Mouse (Mus musculus) liver, adult 2 months (tissue): Measurements from ENCODE around the gene Haus4.

ENCODE experiments used
- CTCF ChIP-seq: fragments of 200-500 bp; IDR thresholded peaks from 2 replicates; pipeline ENCODE4 v1.5.1; 2011; ENCODE audit warnings: low read depth, low read length, control low read depth
- POLR2A ChIP-seq: fragments of 200-500 bp; IDR thresholded peaks from 2 replicates; pipeline ENCODE4 v1.6.1; 2011; ENCODE audit warnings: low read length, control low read depth; ENCODE audit not compliant: insufficient read depth; ENCODE audit errors: extremely low read depth

- TF ChIP-seq CTCF = no peak
- TF ChIP-seq POLR2A = no peak
These were observed 28.1 kb upstream of the Haus4 start for GRCm38 (mm10) chr14:54582536-54582935.
